Mouse (Mus musculus) T-helper 1 cell (primary cell): ENCODE data around the gene 9230112D13Rik.

Experiments used
- in situ Hi-C: fragments of 300-600 bp; cut with MboI, MseI; formaldehyde crosslinking; loops from one replicate; pipeline ENCODE4 v1.15.1; 2025; ENCODE audit warnings: high pct_unique_total_duplicates

The 9230112D13Rik gene

DNA sequence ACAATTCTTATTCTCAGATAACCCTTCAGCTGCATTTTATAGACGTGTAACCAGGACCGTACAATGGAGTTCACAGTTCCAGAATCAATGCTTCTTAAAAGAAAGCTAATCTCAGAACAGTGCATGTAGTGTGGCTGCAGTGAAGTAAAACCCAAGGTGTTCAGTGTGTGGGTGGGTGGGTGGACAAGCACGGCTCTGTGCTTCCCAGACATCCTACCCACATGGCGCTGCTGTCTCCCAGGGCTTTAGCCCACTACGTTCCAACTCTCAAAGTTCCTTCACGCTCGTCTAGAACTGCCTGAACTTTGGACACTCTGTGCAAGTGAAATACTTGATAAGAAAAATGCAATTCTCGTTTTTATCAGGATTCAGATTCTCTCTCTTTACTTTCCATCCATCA lies at the start of gene 9230112D13Rik:
TSS of gene 9230112D13Rik (minus strand) at position 101 of the 400 bp plus-strand sequence.
- in situ Hi-C loops: no loop called here

DNA sequence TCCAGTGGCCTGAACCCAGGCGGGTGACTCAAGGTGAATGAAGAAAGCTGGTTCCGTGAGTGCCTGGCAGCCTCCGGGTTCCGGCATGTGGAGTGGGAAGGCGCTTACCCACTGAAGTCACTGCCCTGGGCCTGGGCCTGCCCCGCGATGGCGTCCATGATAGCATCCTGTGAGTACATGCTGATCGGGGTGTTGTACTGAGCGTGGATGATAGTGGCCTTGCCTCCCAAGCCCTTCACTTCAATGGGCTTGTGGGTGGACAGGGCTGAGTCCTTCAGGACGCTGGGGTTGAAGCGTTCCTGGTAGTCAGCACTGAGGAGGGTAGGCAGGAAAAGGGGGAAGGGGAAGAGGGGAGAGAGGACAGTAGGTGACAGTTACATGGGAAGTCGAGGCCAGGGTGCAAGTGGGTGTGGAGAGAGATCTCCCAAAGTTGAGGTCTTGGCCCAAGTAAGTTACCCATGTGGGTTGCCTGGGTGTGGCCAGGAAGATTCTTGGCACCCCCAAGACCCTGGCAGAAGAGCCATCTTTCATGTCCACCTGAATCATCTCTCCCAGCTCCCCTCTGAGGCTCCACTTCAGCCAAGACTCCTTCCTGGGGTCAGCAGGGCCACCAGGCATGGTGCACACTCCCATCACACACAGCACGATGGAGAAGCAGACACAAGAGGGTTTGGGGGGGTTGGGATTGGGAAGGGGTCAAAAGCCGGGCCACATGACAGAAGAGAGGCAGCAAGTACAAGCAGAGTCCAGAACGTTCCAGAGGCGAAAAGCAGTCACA lies 49.2 kb upstream of the 9230112D13Rik start:
- in situ Hi-C loops: loop anchor here (10.0 kb wide), 2 partner anchors 467 to 497 kb away; partner anchors contain the start of gene A630023A22Rik

DNA sequence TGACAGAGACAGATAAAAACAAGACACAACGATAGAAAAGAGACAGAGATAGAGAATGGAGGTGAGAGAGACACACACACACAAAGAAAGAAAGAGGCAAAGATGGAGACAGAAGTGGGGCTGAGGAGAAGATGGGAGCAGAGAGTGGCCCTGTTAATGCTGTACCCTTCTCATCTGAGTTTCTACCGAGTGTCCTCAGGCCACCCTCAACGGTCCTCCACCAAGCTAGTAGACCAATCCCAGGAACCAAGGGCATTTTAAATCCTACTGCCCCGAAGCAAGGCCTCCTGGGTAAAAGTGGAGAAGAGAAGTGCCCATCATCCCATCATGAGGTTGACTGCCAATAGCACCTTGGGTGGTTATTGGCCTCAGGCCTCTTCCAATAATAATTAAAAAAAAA lies 48.3 kb upstream of the 9230112D13Rik start:
- in situ Hi-C loops: loop anchor here (10.0 kb wide), 2 partner anchors 466 to 496 kb away; partner anchors contain the start of gene A630023A22Rik

DNA sequence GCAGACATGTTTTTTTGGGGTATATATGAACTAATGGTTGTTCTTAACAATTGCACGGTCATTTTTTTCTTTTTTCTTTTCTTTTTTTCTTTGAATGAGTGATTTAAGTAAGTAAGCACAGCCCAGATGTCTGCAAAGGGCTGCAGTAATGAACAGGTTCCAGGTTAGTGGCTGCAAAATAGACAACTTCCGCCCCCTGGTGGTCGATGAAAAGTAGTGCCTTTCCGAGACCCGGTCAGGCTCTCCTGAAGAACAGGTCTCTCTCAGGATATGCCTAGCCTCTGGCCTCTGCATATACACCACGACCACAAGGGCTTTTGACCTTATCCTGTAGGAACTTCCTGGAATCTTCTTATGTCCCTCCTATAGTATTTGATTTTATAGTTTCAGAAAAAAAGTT lies 47.7 kb upstream of the 9230112D13Rik start:
- in situ Hi-C loops: loop anchor here (10.0 kb wide), 2 partner anchors 465 to 495 kb away; partner anchors contain the start of gene A630023A22Rik

DNA sequence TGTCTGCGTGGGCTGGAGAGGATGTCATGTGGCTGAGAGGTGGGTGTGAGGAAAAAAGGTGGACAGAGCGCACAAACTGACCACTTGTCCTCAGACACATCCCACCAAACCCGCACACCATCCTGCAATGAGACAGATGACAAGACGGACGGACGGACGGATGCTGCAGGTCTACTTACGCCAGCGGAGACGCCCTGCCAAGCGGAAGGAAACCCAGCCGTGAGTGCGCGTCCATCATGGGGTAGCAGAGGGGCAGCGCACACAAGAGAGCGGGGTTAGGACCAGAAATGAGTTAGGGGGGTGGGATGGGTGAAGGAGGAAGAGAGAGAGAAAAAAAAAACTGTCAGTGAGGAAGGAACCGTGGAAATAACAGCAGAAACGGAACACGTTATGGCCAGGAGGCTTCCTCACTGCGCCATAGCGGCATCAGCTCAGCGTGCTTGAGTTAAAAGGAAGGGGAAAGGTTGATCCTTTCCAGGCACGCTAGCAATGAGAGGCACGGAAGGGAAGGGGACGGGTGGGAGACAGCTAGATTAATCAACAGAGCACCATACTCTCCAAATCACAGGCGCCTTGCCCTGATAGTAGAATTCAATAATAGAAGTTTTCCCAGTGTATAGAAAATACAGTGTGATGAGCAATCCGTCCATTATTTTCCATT lies 47.1 kb upstream of the 9230112D13Rik start:
- in situ Hi-C loops: loop anchor here (10.0 kb wide), 2 partner anchors 465 to 495 kb away; partner anchors contain the start of gene A630023A22Rik

DNA sequence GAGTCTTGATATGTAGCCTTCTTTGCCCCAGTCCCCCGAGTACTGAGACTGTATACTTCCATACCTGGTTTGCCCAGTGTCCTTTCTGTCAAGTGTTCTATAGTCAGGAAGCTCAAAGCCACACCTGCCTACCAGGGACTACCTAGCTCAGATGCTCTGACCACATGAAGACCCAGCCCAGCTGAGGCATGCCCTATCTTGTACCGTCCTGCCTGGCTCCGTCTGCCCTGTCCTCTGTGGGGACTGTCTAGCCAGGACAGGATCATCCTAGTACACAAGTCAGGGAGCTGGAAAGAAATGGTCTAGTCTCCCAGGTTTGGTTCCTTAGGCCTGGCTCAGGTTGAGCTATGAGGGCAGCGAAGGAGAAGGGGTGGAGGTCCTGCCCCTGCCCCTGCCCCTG lies 46.0 kb upstream of the 9230112D13Rik start:
- in situ Hi-C loops: no loop called here

DNA sequence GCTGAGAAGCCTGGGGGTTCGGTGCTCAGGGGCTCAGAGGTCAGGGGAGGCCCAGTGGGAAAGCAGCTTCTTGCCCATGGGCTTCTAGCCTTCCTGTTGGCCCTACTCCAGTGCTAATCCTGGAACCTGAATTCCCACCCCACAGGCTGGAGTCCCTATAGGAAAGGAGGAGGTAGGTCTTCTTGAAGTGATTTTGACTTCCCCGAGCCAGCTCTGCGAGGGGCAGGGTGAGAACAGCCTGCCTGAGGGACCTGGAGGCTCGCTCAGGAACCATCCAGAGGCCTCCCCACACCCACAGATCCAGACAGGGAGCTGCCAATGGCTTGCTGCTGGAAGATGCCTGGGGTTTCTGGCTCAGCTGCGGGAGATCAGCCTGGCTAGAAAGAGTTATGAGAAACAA lies 45.1 kb upstream of the 9230112D13Rik start:
- in situ Hi-C loops: no loop called here

DNA sequence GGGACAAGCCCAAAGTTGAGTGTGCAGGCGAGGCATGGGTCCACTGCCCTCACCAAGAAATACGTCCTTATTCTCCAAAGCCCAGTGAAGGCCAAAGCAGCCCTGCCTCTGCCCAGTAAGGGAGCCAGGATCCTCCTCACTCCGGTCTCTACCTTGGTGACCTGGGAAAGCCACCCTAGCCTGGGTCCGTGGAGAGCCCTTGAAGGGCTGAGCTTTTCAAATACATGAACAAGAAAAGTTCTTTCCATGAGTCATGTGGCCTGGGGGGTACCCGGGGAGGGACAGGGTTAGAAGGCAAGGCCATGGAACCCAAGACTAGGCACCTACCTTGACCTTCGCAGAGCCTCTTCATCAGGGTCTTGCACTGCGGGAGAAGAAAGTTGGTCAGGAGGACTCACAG lies 43.9 kb upstream of the 9230112D13Rik start:
- in situ Hi-C loops: no loop called here

DNA sequence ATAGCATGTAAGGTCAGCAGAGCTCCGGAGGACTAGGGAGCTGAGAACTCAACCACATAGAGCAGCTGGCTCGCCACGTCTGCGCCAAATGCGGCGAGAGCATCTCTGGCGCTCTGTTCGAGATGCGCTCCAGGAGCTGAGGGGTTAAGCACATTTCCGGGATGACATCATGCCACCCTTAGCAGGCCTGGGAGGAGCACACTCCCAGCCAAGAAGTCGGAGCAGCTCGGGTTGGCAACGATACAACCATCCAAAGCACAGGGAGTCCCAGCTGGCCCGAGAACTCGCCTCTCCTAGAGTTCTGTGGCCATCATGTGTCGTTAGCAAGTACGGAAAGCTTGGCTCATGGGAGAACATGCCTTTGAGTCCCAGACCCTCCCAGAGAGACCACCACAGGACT lies 43.1 kb upstream of the 9230112D13Rik start:
- in situ Hi-C loops: no loop called here

DNA sequence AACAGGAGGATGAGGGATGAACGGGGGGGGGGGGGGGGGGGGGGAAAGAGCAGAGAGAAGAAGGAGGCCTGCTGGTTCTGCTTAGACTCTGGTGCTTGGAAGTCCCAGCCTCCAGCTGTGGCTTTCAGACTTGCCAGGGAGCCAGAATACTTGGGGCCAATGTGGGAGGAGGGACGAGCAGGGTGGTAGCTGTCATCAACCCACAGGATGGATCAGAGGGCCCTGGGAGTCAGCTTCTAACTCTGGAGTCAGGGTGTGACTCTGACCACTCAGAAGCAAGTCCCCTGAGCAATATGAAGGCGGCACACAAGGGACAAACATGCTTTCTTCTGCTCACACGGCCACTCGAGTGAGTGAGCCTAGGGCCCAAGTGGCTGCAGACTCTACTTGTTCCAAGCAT lies 42.0 kb upstream of the 9230112D13Rik start:
- in situ Hi-C loops: no loop called here

DNA sequence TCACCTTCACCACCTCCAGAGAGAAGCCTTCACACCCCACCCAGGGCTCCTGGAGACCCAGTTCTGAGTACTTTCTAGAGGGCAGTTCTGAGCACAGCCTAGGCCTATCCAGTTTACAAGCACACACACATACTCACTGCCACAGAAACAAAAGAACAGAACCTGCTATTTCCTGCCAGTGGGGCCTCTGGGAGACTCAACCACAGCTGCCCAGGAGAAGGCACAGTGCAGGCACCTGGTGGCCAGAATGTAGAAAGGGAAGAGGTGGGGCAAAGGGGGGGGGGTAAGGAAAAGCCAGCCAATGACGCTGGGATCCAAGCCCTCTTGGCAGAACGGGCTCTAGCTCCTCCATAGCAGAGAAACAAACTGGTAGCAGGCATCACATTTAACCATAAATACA lies 39.8 kb upstream of the 9230112D13Rik start:
- in situ Hi-C loops: no loop called here

DNA sequence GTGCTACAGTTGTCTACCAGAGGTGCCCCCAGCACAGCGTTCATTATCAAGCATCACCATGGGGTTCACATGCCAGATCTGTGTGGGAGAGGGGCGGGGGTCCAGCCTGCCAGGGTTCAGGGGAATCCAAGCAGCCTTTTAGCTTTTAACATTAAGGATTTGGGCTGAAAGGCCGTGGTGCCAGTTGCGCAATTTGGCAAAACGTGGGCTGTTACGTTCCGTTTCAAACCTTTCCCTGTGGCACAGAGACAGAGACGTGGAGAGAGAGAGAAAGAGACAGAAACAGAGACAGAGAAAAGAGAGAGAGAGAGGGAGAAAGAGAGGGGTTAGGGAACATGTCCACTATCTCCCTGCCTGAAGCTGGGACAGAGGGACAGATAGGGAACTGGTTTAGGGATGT lies 39.0 kb upstream of the 9230112D13Rik start:
- in situ Hi-C loops: no loop called here

DNA sequence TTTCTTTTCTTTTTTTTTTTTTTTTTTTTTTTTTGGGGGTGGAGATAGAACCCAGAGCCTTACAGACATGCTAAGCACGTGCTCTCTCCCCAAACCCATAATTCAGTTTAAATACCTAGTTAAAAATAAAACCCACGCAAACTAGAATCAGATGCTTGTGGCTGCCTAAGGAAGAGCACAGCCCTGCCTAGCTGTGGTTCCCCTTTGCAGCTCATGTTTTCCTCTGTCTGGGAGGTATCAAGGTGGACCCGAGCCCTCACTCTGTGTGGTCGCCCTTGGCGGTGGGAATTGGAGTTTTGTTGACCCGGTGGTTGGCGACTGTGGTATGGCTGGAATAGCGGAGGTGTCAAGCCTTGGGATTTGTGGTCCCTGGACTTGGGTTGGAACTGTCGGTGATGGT lies 36.3 kb upstream of the 9230112D13Rik start:
- in situ Hi-C loops: no loop called here

DNA sequence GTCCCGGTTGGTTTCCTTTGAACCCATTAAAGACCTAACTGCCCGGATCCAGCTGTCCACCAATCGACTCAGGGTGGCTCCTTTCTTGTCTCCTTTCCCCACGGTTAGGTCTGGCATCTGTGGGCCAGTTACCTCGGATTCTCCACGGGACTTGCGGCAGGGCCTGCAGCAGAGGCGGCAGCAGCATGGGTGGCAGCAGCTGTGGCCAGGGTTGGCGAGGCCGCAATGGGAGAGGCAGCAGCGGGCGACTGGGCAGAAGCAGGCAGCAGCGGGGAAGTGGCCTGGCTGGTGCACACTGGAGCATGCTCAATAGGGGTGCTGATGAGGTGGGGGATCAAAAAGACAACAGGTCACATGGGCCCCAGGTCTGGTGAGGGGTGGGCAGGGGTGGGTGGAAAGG lies 32.6 kb upstream of the 9230112D13Rik start:
- in situ Hi-C loops: no loop called here

DNA sequence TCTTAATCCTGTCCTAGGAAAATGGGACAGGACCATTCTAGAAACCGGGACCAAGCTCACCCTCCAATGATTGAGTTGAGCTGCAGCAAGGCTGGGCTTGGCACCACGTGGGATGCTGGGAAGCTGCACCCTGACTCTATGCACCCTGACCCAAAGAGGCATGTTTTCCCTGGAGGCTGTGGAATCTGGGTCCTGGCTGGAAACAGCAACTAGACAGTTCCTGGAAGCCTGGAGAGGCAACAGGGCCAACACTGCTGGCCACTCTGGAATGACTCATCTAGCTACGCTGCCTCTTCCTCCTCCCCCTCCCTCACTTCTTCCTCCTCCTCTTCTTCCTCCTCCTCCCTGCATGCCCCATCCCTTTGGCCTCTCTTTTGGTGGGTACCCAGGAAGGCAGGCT lies 31.4 kb upstream of the 9230112D13Rik start:
- in situ Hi-C loops: no loop called here

DNA sequence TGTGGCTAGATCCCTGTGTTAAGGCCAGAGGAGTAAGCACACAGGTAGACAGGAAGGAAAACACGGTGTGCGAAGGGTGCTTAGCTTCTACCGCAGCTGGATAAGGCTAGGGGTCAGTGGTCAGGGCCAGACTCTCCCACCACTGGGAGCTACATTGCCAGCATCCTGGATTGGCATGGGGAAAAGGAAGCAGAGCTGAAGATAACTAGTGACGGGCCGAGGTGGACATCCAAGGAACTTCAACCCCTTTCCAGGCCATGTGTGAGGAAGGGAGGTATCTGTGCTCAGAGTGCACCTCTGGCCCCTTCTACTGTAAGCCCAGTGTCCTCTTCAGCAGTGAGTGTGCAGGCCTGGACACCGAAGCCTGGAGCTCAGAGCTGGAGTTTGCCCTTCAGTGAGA lies 30.9 kb upstream of the 9230112D13Rik start:
- in situ Hi-C loops: no loop called here

DNA sequence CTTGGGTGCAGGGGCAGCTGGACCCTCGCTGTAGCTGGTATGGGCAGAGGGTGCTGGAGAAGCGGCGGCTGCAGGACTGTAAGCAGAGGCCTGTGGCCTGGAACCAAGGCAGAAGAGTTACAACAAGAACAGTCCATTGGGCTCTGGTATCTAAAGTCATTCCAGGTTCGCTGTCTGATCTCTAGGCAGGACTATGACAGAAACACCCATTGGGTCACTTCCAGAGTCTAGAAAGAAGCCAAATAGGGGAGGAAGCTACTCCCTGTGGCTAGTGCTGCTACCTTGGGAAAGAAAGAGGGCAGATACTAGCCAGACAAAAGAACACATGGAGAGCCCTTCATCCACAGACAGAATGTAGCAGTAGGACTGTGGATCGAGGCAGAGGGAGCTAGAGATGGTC lies 29.6 kb upstream of the 9230112D13Rik start:
- in situ Hi-C loops: no loop called here

DNA sequence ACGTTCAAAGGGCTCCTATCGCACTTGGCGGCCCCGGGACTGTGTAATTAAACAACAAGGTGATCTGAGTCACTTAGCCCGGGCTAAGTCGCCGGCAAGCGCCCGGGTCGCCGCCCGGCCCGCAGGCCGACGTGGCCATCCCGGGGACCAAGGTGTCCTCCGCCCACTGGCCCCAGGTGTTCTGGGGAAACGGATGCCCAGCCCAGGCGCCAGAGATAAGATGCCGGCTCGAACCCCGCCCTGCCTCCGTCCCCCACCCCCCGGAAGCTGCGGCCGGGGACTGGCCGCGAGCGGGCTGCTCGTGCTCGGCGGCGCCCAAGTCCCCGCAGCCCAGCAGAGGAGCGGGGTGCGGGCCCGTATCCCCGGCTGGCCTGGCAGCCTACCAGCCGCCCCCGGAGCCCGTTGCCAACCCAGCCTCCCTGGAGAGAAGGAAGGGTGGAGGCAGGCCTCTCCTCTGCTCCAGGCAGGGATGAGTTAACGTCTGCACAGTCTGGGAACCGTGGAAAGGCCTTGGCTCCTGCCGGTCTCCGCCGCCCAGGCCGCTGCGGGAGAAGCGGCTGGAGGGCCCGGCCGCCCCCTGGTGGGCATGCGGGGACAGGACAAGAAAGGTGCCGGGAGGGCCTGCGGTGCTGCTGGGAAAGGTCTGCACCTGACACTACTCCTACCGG lies 26.5 kb upstream of the 9230112D13Rik start:
- in situ Hi-C loops: loop anchor here (5.0 kb wide), 1 partner anchor 47 kb away; the partner anchor contains the start of gene Bmpr1a

DNA sequence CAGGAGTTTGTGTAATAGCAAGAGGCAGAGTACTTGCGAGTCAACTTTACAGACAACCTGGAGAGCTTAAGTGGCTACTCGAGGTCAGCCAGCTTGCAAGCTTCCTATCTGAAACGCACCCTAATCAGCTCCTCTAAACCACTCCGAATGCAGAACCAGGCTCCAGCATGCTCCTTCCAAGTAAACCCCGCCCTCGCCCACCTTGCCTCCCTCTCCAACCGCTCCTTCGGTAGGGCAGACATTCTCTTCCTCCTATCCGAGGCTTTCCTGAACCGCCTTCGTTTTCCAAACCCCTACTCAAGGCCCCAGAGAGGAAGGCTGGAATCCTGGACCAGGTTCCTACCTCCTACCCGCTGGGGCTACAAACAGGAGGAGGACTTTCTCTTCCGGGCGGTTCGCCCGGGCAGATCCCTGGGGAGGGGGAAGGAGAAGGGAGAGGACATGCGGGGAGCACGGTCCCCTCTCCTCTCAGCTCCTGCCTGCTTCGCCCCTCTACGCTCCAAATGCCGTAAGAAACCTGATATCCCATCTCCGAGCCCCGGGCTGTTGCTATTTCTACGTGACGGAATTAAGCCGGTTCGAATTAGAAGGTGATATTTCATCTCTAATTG lies 25.9 kb upstream of the 9230112D13Rik start:
- in situ Hi-C loops: loop anchor here (5.0 kb wide), 1 partner anchor 46 kb away; the partner anchor contains the start of gene Bmpr1a

DNA sequence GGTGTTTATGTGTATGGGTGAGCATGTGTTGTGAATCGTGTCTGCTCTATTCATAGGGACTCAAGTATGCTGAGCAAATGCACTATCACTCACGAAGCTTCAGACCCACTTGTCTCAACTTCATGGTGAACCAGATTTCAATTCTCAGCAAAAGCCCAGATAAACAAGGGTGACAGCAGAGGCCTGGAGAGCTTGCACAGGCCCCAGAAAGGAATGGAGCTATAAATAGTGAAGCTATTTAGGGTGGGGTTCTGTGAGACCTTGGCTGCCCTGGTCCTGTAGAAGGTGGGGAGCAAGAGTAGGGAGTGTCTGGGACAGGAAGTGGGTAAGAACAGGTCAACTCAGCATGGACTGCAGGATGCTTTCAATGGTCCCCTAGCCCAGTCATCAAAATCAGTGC lies 21.9 kb upstream of the 9230112D13Rik start:
- in situ Hi-C loops: no loop called here

DNA sequence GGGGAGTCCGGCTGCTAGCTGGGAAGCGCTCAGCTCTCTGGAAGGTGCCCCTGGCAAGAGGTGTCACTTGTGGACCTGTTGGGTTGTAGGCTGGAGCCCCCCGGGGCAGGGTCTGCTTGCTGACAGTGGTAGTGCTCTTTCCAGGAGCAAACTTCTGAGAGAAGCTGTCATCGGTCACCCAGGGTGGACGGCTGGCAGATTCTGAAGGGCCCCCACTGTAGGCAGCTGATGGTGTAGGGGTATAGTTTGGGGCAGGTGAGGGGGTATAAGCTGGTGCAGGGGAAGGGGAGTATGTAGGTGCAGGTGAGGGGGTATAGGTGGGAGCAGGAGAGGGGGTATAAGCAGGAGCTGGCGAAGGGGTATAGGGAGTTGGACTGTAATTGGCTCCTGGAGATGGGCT lies 21.4 kb upstream of the 9230112D13Rik start:
- in situ Hi-C loops: no loop called here

DNA sequence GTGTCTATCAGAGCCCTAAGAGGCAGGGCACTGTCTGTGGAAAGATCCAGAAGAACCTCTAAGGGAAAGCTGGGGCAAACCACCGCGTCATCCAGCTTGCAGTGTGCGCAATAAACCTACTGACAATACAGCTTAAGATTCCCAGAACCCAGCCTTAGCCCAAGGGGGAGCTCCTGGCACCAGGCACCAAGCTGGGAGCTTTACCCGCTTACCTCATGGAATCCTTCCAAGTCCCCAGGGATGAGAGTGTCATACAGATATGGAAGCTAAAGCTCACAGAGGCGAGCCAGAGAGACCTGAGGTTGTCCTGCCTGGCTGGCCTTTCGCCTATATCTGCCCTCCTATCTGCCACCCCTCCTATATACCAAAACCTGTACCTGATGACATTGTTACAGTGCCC lies 21.0 kb upstream of the 9230112D13Rik start:
- in situ Hi-C loops: no loop called here
